Mouse (Mus musculus) right cerebral cortex, postnatal 4 days (tissue): Measurements from ENCODE around the gene Pik3cg.

Experiments used
- DNase-seq: peaks from one replicate; pipeline ENCODE4 v3.0.0-alpha.2; 2022

Pik3cg gene

GRCm38 (mm10) chr12:32138831-32139230 lies 69.6 kb downstream of the Pik3cg start:
- DNase-seq, result no peak

GRCm38 (mm10) chr12:32138362-32138761 lies 70.1 kb downstream of the Pik3cg start:
- DNase-seq, result no peak

DNA sequence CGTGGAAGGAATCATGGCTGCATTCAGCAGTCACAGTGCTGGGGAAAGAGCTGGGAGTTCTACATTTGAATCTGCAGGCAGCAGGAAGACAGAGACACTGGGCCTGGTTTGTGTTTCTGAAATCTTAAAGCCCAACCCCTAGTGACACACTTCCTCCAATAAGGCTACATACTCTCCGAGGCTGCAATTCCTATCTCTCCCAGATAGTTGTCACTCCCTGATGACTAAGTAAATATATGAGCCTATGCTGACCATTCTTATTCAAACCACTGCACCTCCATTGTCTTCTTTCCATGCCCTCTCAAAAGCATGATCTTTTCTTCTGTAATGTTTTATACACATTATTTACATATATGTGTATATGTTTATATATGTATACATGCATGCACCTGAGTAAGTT lies 70.9 kb downstream of the Pik3cg start:
- no peak for DNase-seq

DNA sequence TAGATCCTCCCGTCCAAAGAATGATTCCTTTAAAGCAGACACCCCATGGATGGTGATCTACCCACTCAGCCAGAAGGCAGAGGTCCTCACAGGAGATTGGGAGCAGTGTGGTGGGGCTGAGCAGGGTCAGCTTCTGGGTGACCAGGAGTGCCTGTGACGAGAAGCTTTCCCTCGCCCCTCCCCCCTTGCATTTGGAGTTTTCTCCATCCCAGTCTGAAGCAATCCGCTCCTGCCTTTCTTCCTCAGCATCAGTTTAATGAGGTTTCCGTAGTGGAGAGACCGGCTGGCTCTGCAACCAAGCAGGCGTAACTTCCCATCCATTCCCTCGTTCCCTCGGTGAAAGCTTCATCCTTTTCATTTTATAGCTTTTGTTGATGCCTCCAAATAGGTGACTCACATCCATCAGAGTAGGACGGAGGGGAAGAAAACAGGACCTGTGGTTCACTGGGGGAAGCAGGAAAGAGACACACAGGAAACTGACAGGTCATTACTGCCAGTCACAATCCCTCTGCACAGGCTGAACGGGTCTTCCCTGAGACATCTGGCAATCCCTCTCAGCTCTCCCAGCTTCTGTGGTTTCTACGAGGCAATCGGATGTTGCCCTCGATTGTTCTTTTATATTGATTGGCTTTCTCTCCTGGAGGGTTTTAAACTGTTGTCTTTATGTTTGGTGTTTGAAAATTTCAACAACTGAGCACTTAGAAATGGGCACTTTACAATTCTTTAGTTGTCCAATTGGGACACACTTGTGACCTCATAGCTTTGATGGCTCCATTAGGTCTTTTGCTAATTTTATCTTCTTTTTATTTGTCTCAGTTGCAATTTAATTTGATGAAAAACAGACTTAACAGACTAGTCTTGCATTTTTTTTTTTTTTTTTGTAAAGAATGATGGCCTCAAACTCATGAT lies 80.6 kb downstream of the Pik3cg start:
- DNase-seq, result no peak

DNA sequence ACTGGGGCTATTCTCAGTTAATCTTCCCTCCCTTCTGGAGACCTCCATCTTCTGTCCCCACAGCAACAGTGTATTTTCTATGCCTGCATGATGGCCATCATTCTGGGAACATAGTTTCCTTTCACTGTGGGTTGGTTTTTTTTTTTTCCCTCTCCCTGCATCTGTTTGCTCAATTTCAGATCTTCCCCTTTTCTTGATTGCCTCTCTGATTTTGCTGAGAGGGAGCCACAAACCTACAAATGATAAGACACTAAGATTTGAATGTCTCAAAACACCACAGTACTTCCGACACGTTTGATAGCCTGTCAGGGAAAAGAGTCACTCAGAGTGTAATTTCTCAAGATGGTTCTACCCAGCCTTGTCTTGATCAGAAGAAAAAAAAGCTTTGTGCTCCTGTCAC lies 81.3 kb downstream of the Pik3cg start:
- no peak for DNase-seq

GRCm38 (mm10) chr12:32124456-32124855 lies 84.0 kb downstream of the Pik3cg start:
- DNase-seq, result no peak

GRCm38 (mm10) chr12:32124030-32124429 lies 84.4 kb downstream of the Pik3cg start:
- DNase-seq, result no peak

DNA sequence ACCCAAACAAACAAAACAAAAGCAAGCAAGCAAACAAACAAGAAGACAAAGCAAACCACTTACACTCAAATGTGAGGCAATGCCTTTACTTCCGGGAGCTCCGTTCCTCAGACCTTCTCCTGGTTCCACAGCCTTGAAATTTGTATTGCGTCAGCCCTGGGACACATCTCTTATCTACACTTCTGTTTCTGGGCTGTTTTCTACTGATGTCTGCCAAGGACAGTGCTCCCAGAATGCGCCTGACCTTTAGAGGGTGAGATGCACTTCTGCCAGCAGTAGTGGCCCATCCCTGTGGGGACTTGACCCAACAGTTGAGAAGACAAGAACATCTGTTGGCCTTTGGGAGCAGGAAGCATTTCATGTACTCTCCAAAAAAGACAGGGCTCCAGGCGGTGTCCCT lies 84.9 kb downstream of the Pik3cg start:
- DNase-seq, result no peak
